Mouse (Mus musculus): ENCODE data around the gene Gm12166. TPM values are rescaled to one million over a fixed set of nuclear protein-coding genes. Genes with fewer than 3 reads are reported as not detected.
A peak's percentile ranks its signal among the peaks of the same experiment; 100 is the strongest.

The Gm12166 gene
- polyA plus RNA-seq, 1 experiment from 2014 or later, result 8.3 TPM

DNA sequence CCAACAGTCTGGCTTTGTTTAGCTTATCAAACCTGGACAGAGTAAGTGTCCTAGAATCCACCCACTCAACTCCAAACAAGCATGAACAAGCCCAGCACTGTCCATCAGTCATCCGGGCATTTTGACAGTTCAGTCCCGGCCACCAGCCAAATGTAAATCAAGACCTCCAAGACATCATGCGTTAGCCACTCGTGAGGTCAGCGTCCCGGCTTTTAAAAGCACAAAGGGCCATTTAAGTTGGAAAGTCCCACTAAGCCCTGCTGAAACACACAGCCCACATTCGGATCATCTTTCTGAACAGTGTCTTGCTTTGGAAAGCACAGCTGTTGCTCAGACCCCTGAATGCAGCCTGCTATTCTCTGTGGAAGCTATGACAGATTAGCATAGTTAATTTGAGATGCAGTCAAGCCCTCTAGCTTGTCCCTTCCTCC, 26.1 kb downstream of the Gm12166 start:
- Histone ChIP-seq H3K27ac (ENCODE audit: low read length) (no peak overlapping the region), H3K9me3 (ENCODE audit: low read length) (no peaks in the 10 kb centered on the region), H3K27me3 (replicated peaks; ENCODE audit: insufficient read depth, low read length) (no peaks in the 10 kb centered on the region), H3K4me3 (ENCODE audit: low read depth, low read length) (no peak overlapping the region), H3K4me2 (replicated peaks; ENCODE audit: low read depth, low read length) (no peak overlapping the region), H3K4me1 (ENCODE audit: insufficient read depth, low read depth, low read length) (no peaks in the 10 kb centered on the region), H3K9ac (replicated peaks; ENCODE audit: low read depth) (no peak overlapping the region), H3K36me3 (ENCODE audit: insufficient read depth, low read length) (no peaks in the 10 kb centered on the region)
- peak; percentile 83 for ATAC-seq
- TF ChIP-seq CTCF (IDR thresholded peaks at IDR 0.05), result no peak
- 0 out of 2 replicates have a peak, but pooled peaks have one; percentile 3 for TF ChIP-seq EP300 (IDR thresholded peaks at IDR 0.05)
- WGBS, result 5% methylated on average over 7 of the region's 7 CpGs
- peak; percentile 50 for DNase-seq (ENCODE audit: low spot score)

DNA sequence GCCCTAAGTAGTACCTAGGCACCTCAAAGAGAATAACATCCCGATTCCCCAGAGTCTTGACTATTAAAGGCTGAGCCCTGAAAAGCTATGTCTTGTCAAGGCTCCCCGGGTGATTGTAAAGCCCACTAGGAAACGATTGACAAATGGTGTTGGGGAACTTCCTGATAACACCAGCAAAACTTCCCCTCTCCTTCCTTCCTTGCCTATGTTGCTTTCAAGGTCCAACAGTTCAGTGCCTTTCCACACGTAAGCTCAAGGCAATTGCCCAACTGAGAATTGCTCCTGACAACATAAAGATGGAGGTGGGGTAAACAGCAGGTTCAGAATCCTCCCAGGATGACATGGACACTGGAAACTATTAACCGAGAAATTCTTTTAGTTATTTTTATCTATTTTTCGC, 29.1 kb downstream of the Gm12166 start:
- Histone ChIP-seq H3K9ac (replicated peaks; ENCODE audit: low read depth) (no peak overlapping the region), H3K36me3 (ENCODE audit: insufficient read depth, low read length) (no peaks in the 10 kb centered on the region), H3K4me3 (ENCODE audit: low read depth, low read length) (no peak overlapping the region), H3K4me2 (replicated peaks; ENCODE audit: low read depth, low read length) (no peak overlapping the region), H3K27ac (ENCODE audit: low read length) (no peak overlapping the region), H3K4me1 (ENCODE audit: insufficient read depth, low read depth, low read length) (no peaks in the 10 kb centered on the region), H3K9me3 (ENCODE audit: low read length) (no peaks in the 10 kb centered on the region), H3K27me3 (replicated peaks; ENCODE audit: insufficient read depth, low read length) (no peaks in the 10 kb centered on the region)
- 66% methylated on average over 6 of the region's 6 CpGs for WGBS
- DNase-seq (ENCODE audit: low spot score) (no peak), ATAC-seq (no peak)
- TF ChIP-seq CTCF (IDR thresholded peaks at IDR 0.05) (no peak), EP300 (IDR thresholded peaks at IDR 0.05) (no peak)

DNA sequence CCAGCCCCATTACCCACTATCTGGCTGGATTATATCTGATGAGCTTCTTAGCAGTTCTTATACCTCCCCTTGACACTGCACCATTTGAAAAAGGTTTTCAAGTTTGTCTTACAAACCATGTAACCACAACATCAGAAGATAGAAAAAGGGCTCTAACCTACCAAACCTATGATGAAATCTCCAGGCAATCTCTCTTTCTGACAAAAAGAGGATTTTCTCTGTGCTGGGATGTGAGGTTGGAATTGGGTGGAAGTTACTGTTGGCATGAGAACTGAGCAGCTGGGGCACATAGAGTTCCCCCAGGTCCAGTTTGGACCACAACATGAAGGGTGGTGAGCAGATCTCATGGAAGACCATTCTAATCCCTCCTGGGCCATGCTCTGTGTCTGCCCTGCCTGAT, 30.3 kb downstream of the Gm12166 start:
- no peaks in the 10 kb centered on the region for H3K36me3 ChIP-seq (ENCODE audit: insufficient read depth, low read length)
- H3K4me1 ChIP-seq (ENCODE audit: insufficient read depth, low read depth, low read length), result no peaks in the 10 kb centered on the region
- no peak overlapping the region for H3K4me3 ChIP-seq (ENCODE audit: low read depth, low read length)
- no peaks in the 10 kb centered on the region for H3K9me3 ChIP-seq (ENCODE audit: low read length)
- TF ChIP-seq CTCF (IDR thresholded peaks at IDR 0.05) (no peak), EP300 (IDR thresholded peaks at IDR 0.05) (no peak)
- no peaks in the 10 kb centered on the region for H3K27me3 ChIP-seq (replicated peaks; ENCODE audit: insufficient read depth, low read length)
- ATAC-seq (no peak), DNase-seq (ENCODE audit: low spot score) (no peak)
- no peak overlapping the region for H3K4me2 ChIP-seq (replicated peaks; ENCODE audit: low read depth, low read length)
- no peak overlapping the region for H3K27ac ChIP-seq (ENCODE audit: low read length)
- H3K9ac ChIP-seq (replicated peaks; ENCODE audit: low read depth), result no peak overlapping the region

GRCm38 (mm10) chr11:46020246-46020645, 31.9 kb downstream of the Gm12166 start:
- H3K4me3 ChIP-seq (ENCODE audit: low read depth, low read length), result no peak overlapping the region
- no peaks in the 10 kb centered on the region for H3K9me3 ChIP-seq (ENCODE audit: low read length)
- no peak overlapping the region for H3K9ac ChIP-seq (replicated peaks; ENCODE audit: low read depth)
- no peaks in the 10 kb centered on the region for H3K4me1 ChIP-seq (ENCODE audit: insufficient read depth, low read depth, low read length)
- DNase-seq (ENCODE audit: low spot score) (no peak), ATAC-seq (no peak)
- H3K36me3 ChIP-seq (ENCODE audit: insufficient read depth, low read length), result no peaks in the 10 kb centered on the region
- 57% methylated on average over 1 of the region's 1 CpGs for WGBS
- TF ChIP-seq EP300 (IDR thresholded peaks at IDR 0.05), result no peak
- TF ChIP-seq CTCF (IDR thresholded peaks at IDR 0.05), result no peak
- H3K4me2 ChIP-seq (replicated peaks; ENCODE audit: low read depth, low read length), result no peak overlapping the region
- H3K27me3 ChIP-seq (replicated peaks; ENCODE audit: insufficient read depth, low read length), result no peaks in the 10 kb centered on the region
- H3K27ac ChIP-seq (ENCODE audit: low read length), result no peak overlapping the region

DNA sequence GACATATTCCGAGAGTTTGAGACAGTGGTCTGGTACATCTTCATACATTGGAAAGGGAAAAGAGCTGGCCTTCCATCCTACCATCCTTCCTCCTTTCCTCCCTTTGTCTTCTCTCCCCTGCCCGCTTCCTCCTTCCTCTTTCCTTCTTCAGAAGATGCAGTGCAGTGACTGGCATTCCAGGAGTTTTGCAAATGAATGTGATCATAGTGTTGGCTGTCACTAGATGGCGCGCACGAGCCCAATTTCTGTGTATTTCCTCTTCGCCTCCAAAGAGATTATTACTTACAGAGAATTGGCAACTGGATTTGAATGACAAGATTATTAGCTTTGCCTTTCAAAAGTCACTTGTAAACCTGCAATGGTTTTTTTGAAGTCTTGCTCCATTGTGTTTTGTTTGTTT, 36.1 kb downstream of the Gm12166 start:
- H3K4me1 ChIP-seq (ENCODE audit: insufficient read depth, low read depth, low read length), result no peaks in the 10 kb centered on the region
- H3K4me3 ChIP-seq (ENCODE audit: low read depth, low read length), result no peak overlapping the region
- ATAC-seq (no peak), DNase-seq (ENCODE audit: low spot score) (peak; percentile 75)
- H3K9me3 ChIP-seq (ENCODE audit: low read length), result no peaks in the 10 kb centered on the region
- TF ChIP-seq CTCF (IDR thresholded peaks at IDR 0.05) (peak; percentile 85), EP300 (IDR thresholded peaks at IDR 0.05) (no peak)
- 18% methylated on average over 6 of the region's 6 CpGs for WGBS
- no peak overlapping the region for H3K9ac ChIP-seq (replicated peaks; ENCODE audit: low read depth)
- no peaks in the 10 kb centered on the region for H3K36me3 ChIP-seq (ENCODE audit: insufficient read depth, low read length)
- H3K27me3 ChIP-seq (replicated peaks; ENCODE audit: insufficient read depth, low read length), result no peaks in the 10 kb centered on the region
- no peak overlapping the region for H3K4me2 ChIP-seq (replicated peaks; ENCODE audit: low read depth, low read length)
- no peak overlapping the region for H3K27ac ChIP-seq (ENCODE audit: low read length)

Small RNA genes lying within 50 kb of the gene (microRNA-seq; reads per million reads assigned to microRNA genes)
- gene Mir8100, result not detected

Other genes starting within 250 kb of the Gm12166 start
- 41.6 and 47.0 TPM in 2 replicates for gene Clint1, start 200.3 kb downstream of the Gm12166 start, polyA plus RNA-seq (2015; fragmentation: Nextera tagmentation; extraction: Ambion mirVana)
- gene Lsm11, start 107.4 kb downstream of the Gm12166 start, polyA plus RNA-seq (2015; fragmentation: Nextera tagmentation; extraction: Ambion mirVana), result 3.0 and 3.2 TPM in 2 replicates
- 6.0 and 6.9 TPM in 2 replicates for gene Thg1l, start 96.8 kb downstream of the Gm12166 start, polyA plus RNA-seq (2015; fragmentation: Nextera tagmentation; extraction: Ambion mirVana)
- 0.11 and 0.23 TPM in 2 replicates for gene Sox30, start 72.0 kb downstream of the Gm12166 start, polyA plus RNA-seq (2015; fragmentation: Nextera tagmentation; extraction: Ambion mirVana)
- 11.4 and 12.4 TPM in 2 replicates for gene Adam19, start 3.7 kb upstream of the Gm12166 start, polyA plus RNA-seq (2015; fragmentation: Nextera tagmentation; extraction: Ambion mirVana)
- 0.35 and 0.41 TPM in 2 replicates for gene Nipal4, start 114.2 kb upstream of the Gm12166 start, polyA plus RNA-seq (2015; fragmentation: Nextera tagmentation; extraction: Ambion mirVana)
- gene Fndc9, start 183.2 kb upstream of the Gm12166 start, polyA plus RNA-seq (2015; fragmentation: Nextera tagmentation; extraction: Ambion mirVana), result not detected in 2 replicates

Data from lung, postnatal 0 days (tissue).